8 mouse cellular contexts compared by ENCODE assay signal in the genomic region with DNA sequence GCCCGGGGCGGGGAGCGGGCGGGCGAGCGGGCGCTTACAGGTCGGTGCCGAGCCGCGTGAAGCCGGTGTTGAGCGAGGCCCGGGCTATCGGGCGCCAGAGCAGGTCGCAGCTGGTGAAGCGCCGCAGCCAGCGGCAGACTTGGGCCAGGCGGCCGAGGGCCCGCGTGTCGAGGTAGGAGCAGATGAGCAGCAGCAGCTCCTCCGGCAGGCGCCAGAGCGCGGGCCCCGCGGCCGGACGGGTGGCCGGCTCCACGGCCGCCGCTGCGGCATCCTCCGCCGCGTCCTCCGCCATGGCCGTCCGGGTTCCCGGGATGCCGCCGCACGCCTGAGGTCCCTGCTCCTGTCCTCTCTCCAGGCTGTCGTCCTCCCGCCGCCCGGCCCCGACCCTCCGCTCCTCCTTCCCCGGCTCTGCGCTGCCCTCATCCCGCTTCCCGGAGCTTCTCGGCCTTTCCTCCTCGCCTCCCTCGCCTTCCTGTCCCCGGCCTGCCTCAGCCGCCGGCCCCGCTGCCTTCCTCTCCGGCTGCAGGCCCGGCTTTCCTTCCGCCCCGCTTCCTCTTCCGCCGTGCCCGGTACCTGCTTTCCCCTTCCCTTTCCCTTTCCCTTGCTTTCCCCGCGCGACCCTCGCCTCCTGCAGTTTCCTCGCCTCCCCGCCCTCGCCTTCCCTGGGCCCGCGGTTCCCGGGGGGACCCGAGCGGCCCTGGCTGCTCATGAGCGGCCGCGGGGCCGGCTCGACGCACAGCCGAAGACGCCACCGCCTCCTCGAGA. TPM values are rescaled to one million over a fixed set of nuclear protein-coding genes. Genes with fewer than 3 reads are reported as not detected.
A peak's percentile ranks its signal among the peaks of the same experiment; 100 is the strongest.
DNase-seq lines count a peak whose midpoint lies in the region; ATAC-seq lines count a peak whose summit lies in the region.

A gene (minus strand): TSS at position 575 of the 765 bp plus-strand sequence.

- DNase-seq in adrenal gland, adult 8-10 months, result peak; percentile 22
- peak; percentile 82 for DNase-seq in embryo, embryonic 9.5 days (ENCODE audit: extremely low spot score)
- DNase-seq in gonadal fat pad, adult 2 months (ENCODE audit: low read depth), result no peak
- peak; percentile 52 to 66 for DNase-seq in left cerebral cortex, postnatal 14 days (ENCODE audit: low spot score in 2 of 2)
- DNase-seq in right cerebral cortex, postnatal 14 days, result peak; percentile 74
- DNase-seq in yolk sac, embryonic 10.5 days (ENCODE audit: low spot score), result peak; percentile 77

- peak within 1 kb of the TSS; percentile 94 for H3K27ac ChIP-seq in intestine, embryonic 16.5 days (ENCODE audit: low read length)

- under 1% methylated on average over 84 of the region's 94 CpGs for WGBS in intestine, embryonic 16.5 days

- no peaks in the 10 kb centered on the region for H3K27me3 ChIP-seq in intestine, embryonic 16.5 days (replicated peaks; ENCODE audit: control insufficient read depth, insufficient read depth, low read length)

- intact Hi-C loops in left cerebral cortex, postnatal 14 days (cut with DNase I), result loop anchor here (5.0 kb wide), 1 partner anchor 87 kb away; a partner anchor contains a TSS

- H3K9me3 ChIP-seq in intestine, embryonic 16.5 days (ENCODE audit: control insufficient read depth, low read length), result no peaks in the 10 kb centered on the region

- H3K4me3 ChIP-seq in intestine, embryonic 16.5 days (ENCODE audit: low read length), result peak within 1 kb of the TSS; percentile 94

- H3K9ac ChIP-seq in intestine, embryonic 16.5 days (ENCODE audit: low read depth, low read length), result peak within 1 kb of the TSS; percentile 100

- peaks cover 24% of the 10 kb centered on the region for H3K4me1 ChIP-seq in intestine, embryonic 16.5 days (ENCODE audit: control insufficient read depth, insufficient read depth, low read length)

- ATAC-seq in intestine, embryonic 16.5 days, result peak; percentile 88
- ATAC-seq in megakaryocyte progenitor cell, adult 5-6 weeks (replicated peaks; ENCODE audit: poor library complexity), result peak; percentile 36

- H3K4me2 ChIP-seq in intestine, embryonic 16.5 days (ENCODE audit: low read depth, low read length), result peak within 1 kb of the TSS; percentile 86

- H3K36me3 ChIP-seq in intestine, embryonic 16.5 days (ENCODE audit: control insufficient read depth, insufficient read depth, low read length), result no peaks in the 10 kb centered on the region

RNA-seq across cellular contexts. Expression of the gene that starts here (rescaled TPM):
- total RNA-seq in adrenal gland, adult 8-10 months (2022), result 10 to 100 TPM; 25.6 to 36.1 (median 30.8) TPM
- polyA plus RNA-seq in gonadal fat pad, adult 2 months (2012; rRNA removed), result 85.9 and 114 TPM in 2 replicates
- 2.5 and 2.8 TPM in 2 replicates for polyA plus RNA-seq in intestine, embryonic 16.5 days (2015; fragmentation: Nextera tagmentation; extraction: Ambion mirVana)
- total RNA-seq in left cerebral cortex, postnatal 14 days (2021), result 10 to 100 TPM; 32.3 to 34.8 TPM
- 26.0 and 27.0 TPM in 2 replicates for total RNA-seq in megakaryocyte progenitor cell, adult 5-6 weeks (2015)
- total RNA-seq in megakaryocyte progenitor cell, adult 5-6 weeks (2017), result 22.3 and 31.5 TPM in 2 replicates

Comparison
In these comparisons a context has a peak if more than half of its experiments do, and no peak if none do; other contexts are left out.
1. RNA of the gene that starts here (polyA plus RNA-seq): 85.9 to 114 TPM in gonadal fat pad, adult 2 months; 2.5 to 2.8 TPM in intestine, embryonic 16.5 days; every median in the first group is over 10 times any median in the second.